Mouse (Mus musculus) T-helper 1 cell (primary cell): Measurements from ENCODE around the gene Hmox1.

Source experiments
- in situ Hi-C: fragments of 300-600 bp; cut with MboI, MseI; formaldehyde crosslinking; loops from one replicate; pipeline ENCODE4 v1.15.1; 2025; ENCODE audit warnings: high pct_unique_total_duplicates

Gene Hmox1

DNA sequence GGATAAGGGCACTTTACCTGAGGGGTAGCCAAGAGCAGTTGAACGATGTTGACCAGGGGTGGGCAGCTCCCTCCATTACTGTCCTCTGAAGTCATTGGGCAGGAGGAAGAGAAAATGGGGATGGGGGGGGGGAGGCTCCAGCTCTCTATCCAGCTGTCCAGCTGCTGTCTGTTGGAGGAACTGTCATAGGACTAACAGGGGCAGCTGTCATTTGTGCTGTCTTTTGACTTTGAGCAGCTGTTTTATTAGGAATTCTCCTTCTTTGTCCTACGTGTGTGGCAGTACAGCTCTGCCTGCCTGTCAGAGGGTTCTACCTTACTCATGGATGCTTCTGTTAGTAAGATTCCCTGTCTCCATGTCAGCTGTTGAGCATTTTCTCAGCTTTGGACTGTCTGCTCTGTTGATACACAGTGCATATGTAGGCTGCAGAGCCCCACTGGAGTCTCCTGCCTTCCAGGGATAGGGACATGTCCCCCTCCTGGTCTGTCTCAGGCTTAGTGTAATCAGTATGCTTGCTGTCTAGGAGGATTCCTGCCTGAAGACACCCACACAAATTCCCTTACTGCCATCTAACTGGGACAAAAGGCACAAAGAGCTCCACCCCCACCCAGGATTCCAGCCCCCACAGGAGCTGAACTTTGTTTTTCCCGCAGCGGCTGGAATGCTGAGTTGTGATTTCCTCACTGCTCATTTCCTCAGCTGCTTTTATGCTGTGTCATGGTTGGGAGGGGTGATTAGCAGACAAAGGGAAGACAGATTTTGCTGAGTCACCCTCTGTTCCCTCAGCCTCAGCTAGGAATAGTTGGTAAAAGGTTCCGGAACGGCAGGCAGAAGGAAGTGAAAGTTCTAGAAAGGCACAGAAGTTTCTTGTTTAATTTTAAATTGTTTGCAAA is 4.2 kb upstream of the Hmox1 start:
- in situ Hi-C loops, result no loop called here

GRCm38 (mm10) chr8:75090781-75091365 is 2.5 kb upstream of the Hmox1 start:
- in situ Hi-C loops, result no loop called here

DNA sequence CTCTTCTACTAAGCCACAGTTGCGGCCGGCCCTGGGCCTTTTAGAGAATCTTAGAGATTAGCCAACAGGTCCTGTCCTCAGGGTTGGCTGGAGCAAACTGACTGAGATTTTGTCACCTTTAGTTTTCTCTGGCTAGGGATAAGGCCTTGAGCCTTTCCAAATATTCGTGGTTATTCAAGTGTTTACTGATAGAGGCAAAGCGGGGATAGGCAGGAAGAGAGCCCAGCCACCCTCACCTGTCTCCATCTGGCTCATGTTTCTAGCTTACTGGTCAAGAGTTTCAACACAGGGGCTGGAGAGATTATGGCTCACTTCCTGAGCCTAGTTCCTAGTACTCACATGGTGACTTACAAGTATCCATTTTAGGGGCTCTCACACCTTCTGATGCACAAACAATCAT is 9.5 kb downstream of the Hmox1 start:
- in situ Hi-C loops, result no loop called here

- in situ Hi-C loops, result no loop called here
Measured at GRCm38 (mm10) chr8:75103376-75103878, 10.0 kb downstream of the Hmox1 start.

DNA sequence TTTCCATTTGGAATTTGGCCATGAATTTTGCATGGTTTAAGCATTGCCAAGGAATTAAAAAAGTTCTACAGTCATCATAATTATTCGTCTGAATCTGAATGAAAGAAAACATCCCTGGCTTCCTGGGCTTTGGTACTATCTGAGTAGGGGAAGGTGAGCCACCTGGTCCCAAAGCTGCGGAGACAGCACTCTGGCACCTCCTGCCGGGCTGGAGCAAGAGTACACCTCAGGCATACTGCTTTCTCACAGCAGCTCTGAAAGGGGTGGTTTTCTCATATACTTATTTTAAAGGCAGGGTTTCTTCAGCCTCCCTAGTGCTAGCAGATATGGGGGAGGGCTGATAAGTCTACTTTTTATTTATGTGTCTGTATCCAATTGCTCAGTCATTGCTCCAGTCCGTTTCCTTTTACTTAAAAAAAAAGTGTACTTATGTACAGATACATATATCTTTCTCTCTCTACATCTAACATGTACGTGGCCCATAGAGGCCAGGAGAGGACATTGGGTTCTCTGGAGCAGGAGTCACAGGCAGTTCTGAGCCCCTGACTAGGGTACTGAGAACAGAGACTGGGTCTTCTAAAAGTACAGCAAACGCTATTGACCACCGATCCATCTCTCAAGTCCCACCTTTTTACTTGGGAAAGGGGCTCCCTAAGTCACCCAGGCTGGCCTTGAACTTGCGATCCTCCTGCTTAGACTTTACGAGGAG is 15.3 kb downstream of the Hmox1 start:
- in situ Hi-C loops, result no loop called here

GRCm38 (mm10) chr8:75109236-75109967 is 16.0 kb downstream of the Hmox1 start, which contains the start of gene Mcm5:
Mcm5 (plus strand) TSS chr8:75109569.
- in situ Hi-C loops, result no loop called here

- in situ Hi-C loops, result loop anchor here (5.0 kb wide), 1 partner anchor 38 kb away; no protein-coding TSS in a partner anchor
Measured at GRCm38 (mm10) chr8:75110093-75110492, 16.7 kb downstream of the Hmox1 start.

DNA sequence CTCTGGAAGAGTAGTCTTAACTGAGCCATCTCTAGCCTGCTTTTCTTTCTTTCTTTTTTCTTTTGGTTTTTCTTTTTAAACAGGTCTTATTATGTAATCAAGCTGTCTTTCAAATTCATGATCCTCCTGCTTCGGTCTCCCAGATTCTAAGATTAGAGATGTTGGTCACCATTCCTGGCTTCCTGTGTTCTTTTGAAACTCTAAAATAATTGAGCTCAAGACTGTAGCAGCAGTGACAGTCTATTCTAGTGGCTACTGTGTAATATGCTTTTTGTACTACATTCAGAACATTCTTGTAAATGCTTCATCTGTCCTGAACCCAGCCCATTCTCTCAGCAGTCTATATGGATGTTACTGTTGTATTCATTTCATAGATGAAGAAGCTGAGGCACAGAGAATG is 25.1 kb downstream of the Hmox1 start:
- in situ Hi-C loops, result no loop called here

GRCm38 (mm10) chr8:75119287-75119686 is 25.9 kb downstream of the Hmox1 start:
- in situ Hi-C loops, result no loop called here

- in situ Hi-C loops, result no loop called here
Measured at GRCm38 (mm10) chr8:75119747-75120146, 26.3 kb downstream of the Hmox1 start.

DNA sequence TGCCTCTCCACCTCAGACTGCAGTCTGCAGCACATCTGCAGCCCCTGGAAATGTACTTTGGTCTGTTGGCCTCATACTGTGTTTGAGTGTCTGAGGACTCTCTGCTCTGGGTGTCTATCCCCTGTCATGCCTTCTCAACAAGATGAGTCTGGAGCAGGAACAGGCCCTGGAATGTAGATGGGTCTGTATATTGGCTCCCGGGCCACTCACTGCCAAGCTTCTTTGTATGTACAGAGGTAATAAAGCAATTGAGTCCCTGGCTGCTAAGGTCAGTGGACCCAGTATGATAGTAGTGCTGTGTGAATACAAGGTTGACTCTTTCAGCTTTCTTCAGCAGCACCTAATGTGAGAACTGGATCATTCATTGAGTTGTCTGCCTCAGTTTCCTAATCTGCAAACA is 34.0 kb downstream of the Hmox1 start:
- in situ Hi-C loops, result no loop called here

- in situ Hi-C loops, result loop anchor here (5.0 kb wide), 1 partner anchor 85 kb away; no protein-coding TSS in a partner anchor
Measured at GRCm38 (mm10) chr8:75132485-75132884, 39.1 kb downstream of the Hmox1 start.

DNA sequence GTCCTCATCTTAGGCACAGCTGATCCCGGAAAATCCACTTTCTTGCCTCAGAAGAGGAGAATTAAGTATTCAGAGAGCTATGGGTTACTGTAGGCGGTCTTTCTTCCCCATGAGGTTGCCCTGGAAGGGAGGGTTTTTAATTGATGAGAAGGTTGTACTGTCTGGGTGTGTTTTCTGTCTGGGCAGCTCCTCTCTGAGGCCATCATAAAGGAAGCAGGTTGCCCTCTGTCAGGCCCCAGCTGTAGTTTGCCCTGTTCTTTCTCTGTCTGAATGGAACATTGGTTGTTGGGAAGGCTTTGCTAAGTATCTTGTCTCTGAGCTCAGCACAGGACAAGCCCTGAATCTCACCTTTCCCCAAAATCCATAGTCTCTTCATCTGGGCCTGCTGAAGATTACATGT is 40.0 kb downstream of the Hmox1 start:
- in situ Hi-C loops, result loop anchor here (5.0 kb wide), 1 partner anchor 84 kb away; no protein-coding TSS in a partner anchor

- in situ Hi-C loops, result loop anchor here (5.0 kb wide), 1 partner anchor 83 kb away; no protein-coding TSS in a partner anchor
Measured at GRCm38 (mm10) chr8:75134603-75135391, 41.4 kb downstream of the Hmox1 start.

DNA sequence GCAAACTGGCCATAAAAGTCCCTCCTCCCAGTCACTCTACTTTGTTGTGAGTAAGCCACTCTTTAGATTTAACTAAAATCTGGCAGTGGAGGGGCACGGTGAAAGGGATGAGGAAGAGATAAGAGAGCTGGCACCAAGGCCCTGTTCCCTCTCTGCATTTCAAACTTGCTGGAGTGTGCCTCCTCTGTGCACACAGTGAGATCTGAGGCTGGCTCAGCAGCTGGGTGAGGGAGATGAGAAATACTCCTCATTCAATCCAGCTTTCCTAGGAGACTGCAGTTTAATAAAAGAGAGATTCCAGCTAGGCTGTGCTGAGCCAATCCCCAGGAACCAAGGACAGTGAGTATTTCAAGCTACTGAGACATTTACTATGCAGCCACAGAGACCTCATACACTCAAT is 42.3 kb downstream of the Hmox1 start:
- in situ Hi-C loops, result no loop called here

DNA sequence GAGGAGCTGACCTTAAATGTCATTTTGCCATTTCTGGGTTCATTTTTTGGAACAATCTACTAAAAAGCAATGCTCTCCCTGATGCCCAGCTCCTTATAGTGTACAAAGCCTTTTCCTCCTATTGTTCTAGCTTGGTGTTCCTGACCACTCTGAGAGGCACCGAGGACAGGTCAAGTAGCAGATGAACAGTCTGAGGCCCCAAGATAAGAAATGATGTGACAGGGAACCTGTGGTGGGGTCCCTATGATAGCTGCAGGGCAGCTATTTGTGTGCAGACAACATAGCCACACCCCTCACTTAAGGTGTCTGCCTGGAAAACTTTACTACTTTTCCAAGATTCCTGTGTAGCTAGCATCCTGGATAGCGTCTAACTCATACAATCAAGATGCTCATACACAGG is 42.8 kb downstream of the Hmox1 start:
- in situ Hi-C loops, result no loop called here

- in situ Hi-C loops, result no loop called here
Measured at GRCm38 (mm10) chr8:75137536-75137935, 44.1 kb downstream of the Hmox1 start.
